Mouse (Mus musculus): ENCODE results near the gene Spock1. TPM values are rescaled to one million over a fixed set of nuclear protein-coding genes. Genes with fewer than 3 reads are reported as not detected.

Gene Spock1
- polyA plus RNA-seq (2016; fragmentation: Nextera tagmentation; extraction: Ambion mirVana), result 38.5 and 42.9 TPM in 2 replicates

- Histone ChIP-seq H3K27me3 (replicated peaks) (peaks cover 24% of the 10 kb centered on the region), H3K4me1 (peaks cover 7% of the 10 kb centered on the region), H3K9ac (peak within 1 kb of the TSS; percentile 65), H3K4me3 (peak within 1 kb of the TSS; percentile 53), H3K9me3 (no peaks in the 10 kb centered on the region), H3K27ac (no peak within 1 kb of the TSS), H3K4me2 (replicated peaks) (peak within 1 kb of the TSS; percentile 82), H3K36me3 (no peaks in the 10 kb centered on the region)
- WGBS, result 1% methylated on average over 32 of the region's 32 CpGs
- peak; percentile 66 for ATAC-seq (ENCODE audit: low FRiP score, low read depth)
Observed at GRCm38 (mm10) chr13:57908266-57908582, at the start of gene Spock1. TSS of gene Spock1 (minus strand) at chr13:57908332.

GRCm38 (mm10) chr13:57950091-57950490, 42.0 kb upstream of the Spock1 start:
- no peak overlapping the region for H3K9ac ChIP-seq
- H3K4me2 ChIP-seq (replicated peaks), result no peak overlapping the region
- 84% methylated on average over 12 of the region's 12 CpGs for WGBS
- H3K27ac ChIP-seq, result no peak overlapping the region
- H3K27me3 ChIP-seq (replicated peaks), result peaks cover 3% of the 10 kb centered on the region; the same call in 1 of the 2 replicates
- no peak for ATAC-seq (ENCODE audit: low FRiP score, low read depth)
- no peaks in the 10 kb centered on the region for H3K36me3 ChIP-seq
- no peaks in the 10 kb centered on the region for H3K9me3 ChIP-seq
- peaks cover 2% of the 10 kb centered on the region; the same call in 1 of the 2 replicates for H3K4me1 ChIP-seq
- H3K4me3 ChIP-seq, result no peak overlapping the region

GRCm38 (mm10) chr13:57949513-57949912, 41.4 kb upstream of the Spock1 start:
- H3K36me3 ChIP-seq, result no peaks in the 10 kb centered on the region
- no peak overlapping the region for H3K27ac ChIP-seq
- no peaks in the 10 kb centered on the region for H3K9me3 ChIP-seq
- WGBS, result 93% methylated on average over 4 of the region's 4 CpGs
- no peak overlapping the region for H3K4me3 ChIP-seq
- no peak overlapping the region for H3K9ac ChIP-seq
- H3K27me3 ChIP-seq (replicated peaks), result peaks cover 4% of the 10 kb centered on the region; the same call in 1 of the 2 replicates
- H3K4me1 ChIP-seq, result peaks cover 3% of the 10 kb centered on the region; the same call in 1 of the 2 replicates
- ATAC-seq (ENCODE audit: low FRiP score, low read depth), result no peak
- H3K4me2 ChIP-seq (replicated peaks), result no peak overlapping the region

- Histone ChIP-seq H3K9me3 (no peaks in the 10 kb centered on the region), H3K36me3 (no peaks in the 10 kb centered on the region), H3K27ac (no peak overlapping the region), H3K9ac (no peak overlapping the region), H3K4me1 (peaks cover 6% of the 10 kb centered on the region), H3K4me3 (no peak overlapping the region), H3K27me3 (replicated peaks) (peaks cover 16% of the 10 kb centered on the region), H3K4me2 (replicated peaks) (no peak overlapping the region)
- ATAC-seq (ENCODE audit: low FRiP score, low read depth), result no peak
- WGBS, result 56% methylated on average over 11 of the region's 11 CpGs
Observed at GRCm38 (mm10) chr13:57945197-57945596, 37.1 kb upstream of the Spock1 start.

GRCm38 (mm10) chr13:57944434-57944833, 36.3 kb upstream of the Spock1 start:
- H3K27ac ChIP-seq, result no peak overlapping the region
- ATAC-seq (ENCODE audit: low FRiP score, low read depth), result no peak
- H3K9me3 ChIP-seq, result no peaks in the 10 kb centered on the region
- no peak overlapping the region for H3K4me2 ChIP-seq (replicated peaks)
- no peaks in the 10 kb centered on the region for H3K36me3 ChIP-seq
- H3K27me3 ChIP-seq (replicated peaks), result peaks cover 16% of the 10 kb centered on the region
- 64% methylated on average over 5 of the region's 5 CpGs for WGBS
- peaks cover 6% of the 10 kb centered on the region for H3K4me1 ChIP-seq
- H3K9ac ChIP-seq, result no peak overlapping the region
- no peak overlapping the region for H3K4me3 ChIP-seq

GRCm38 (mm10) chr13:57943900-57944299, 35.8 kb upstream of the Spock1 start:
- Histone ChIP-seq H3K4me2 (replicated peaks) (no peak overlapping the region), H3K9me3 (no peaks in the 10 kb centered on the region), H3K36me3 (no peaks in the 10 kb centered on the region), H3K4me1 (peaks cover 6% of the 10 kb centered on the region), H3K9ac (no peak overlapping the region), H3K27me3 (replicated peaks) (peaks cover 20% of the 10 kb centered on the region; the same call in 1 of the 2 replicates), H3K4me3 (no peak overlapping the region), H3K27ac (no peak overlapping the region)
- no peak for ATAC-seq (ENCODE audit: low FRiP score, low read depth)

GRCm38 (mm10) chr13:57937463-57938229, 29.5 kb upstream of the Spock1 start:
- 0 out of 2 replicates have a peak, but pooled peaks cover 6% of the 10 kb centered on the region for H3K9me3 ChIP-seq
- peaks cover 11% of the 10 kb centered on the region; the same call in 1 of the 2 replicates for H3K27me3 ChIP-seq (replicated peaks)
- H3K4me1 ChIP-seq, result peaks cover 12% of the 10 kb centered on the region
- H3K27ac ChIP-seq, result no peak overlapping the region
- H3K4me2 ChIP-seq (replicated peaks), result no peak overlapping the region
- 84% methylated on average over 4 of the region's 4 CpGs for WGBS
- H3K9ac ChIP-seq, result no peak overlapping the region
- ATAC-seq (ENCODE audit: low FRiP score, low read depth), result no peak
- H3K36me3 ChIP-seq, result no peaks in the 10 kb centered on the region
- no peak overlapping the region for H3K4me3 ChIP-seq

GRCm38 (mm10) chr13:57931998-57932397, 23.9 kb upstream of the Spock1 start:
- Histone ChIP-seq H3K4me1 (peaks cover 21% of the 10 kb centered on the region), H3K4me3 (no peak overlapping the region), H3K9ac (no peak overlapping the region), H3K4me2 (replicated peaks) (no peak overlapping the region), H3K36me3 (no peaks in the 10 kb centered on the region), H3K9me3 (0 out of 2 replicates have a peak, but pooled peaks cover 6% of the 10 kb centered on the region), H3K27ac (no peak overlapping the region), H3K27me3 (replicated peaks) (no peaks in the 10 kb centered on the region; the same call in 1 of the 2 replicates)
- WGBS, result 78% methylated on average over 9 of the region's 9 CpGs
- ATAC-seq (ENCODE audit: low FRiP score, low read depth), result no peak

GRCm38 (mm10) chr13:57931376-57931775, 23.2 kb upstream of the Spock1 start:
- Histone ChIP-seq H3K27me3 (replicated peaks) (no peaks in the 10 kb centered on the region; the same call in 1 of the 2 replicates), H3K27ac (no peak overlapping the region), H3K9ac (no peak overlapping the region), H3K4me3 (no peak overlapping the region), H3K4me1 (peaks cover 21% of the 10 kb centered on the region), H3K36me3 (no peaks in the 10 kb centered on the region), H3K4me2 (replicated peaks) (no peak overlapping the region), H3K9me3 (0 out of 2 replicates have a peak, but pooled peaks cover 6% of the 10 kb centered on the region)
- no peak for ATAC-seq (ENCODE audit: low FRiP score, low read depth)
- 28% methylated on average over 3 of the region's 3 CpGs for WGBS

GRCm38 (mm10) chr13:57930720-57931119, 22.6 kb upstream of the Spock1 start:
- Histone ChIP-seq H3K4me1 (peaks cover 21% of the 10 kb centered on the region), H3K36me3 (no peaks in the 10 kb centered on the region), H3K4me2 (replicated peaks) (no peak overlapping the region), H3K4me3 (no peak overlapping the region), H3K9me3 (no peaks in the 10 kb centered on the region), H3K27me3 (replicated peaks) (no peaks in the 10 kb centered on the region), H3K27ac (no peak overlapping the region), H3K9ac (no peak overlapping the region)
- ATAC-seq (ENCODE audit: low FRiP score, low read depth), result peak; percentile 72
- WGBS, result 16% methylated on average over 5 of the region's 5 CpGs

GRCm38 (mm10) chr13:57930283-57930682, 22.2 kb upstream of the Spock1 start:
- ATAC-seq (ENCODE audit: low FRiP score, low read depth), result peak; percentile 61
- Histone ChIP-seq H3K4me1 (peaks cover 21% of the 10 kb centered on the region), H3K36me3 (no peaks in the 10 kb centered on the region), H3K4me3 (no peak overlapping the region), H3K27me3 (replicated peaks) (no peaks in the 10 kb centered on the region), H3K9me3 (no peaks in the 10 kb centered on the region), H3K4me2 (replicated peaks) (no peak overlapping the region), H3K9ac (no peak overlapping the region), H3K27ac (no peak overlapping the region)
- 12% methylated on average over 2 of the region's 2 CpGs for WGBS

- no peak overlapping the region for H3K9ac ChIP-seq
- no peak overlapping the region for H3K27ac ChIP-seq
- ATAC-seq (ENCODE audit: low FRiP score, low read depth), result no peak
- no peak overlapping the region for H3K4me3 ChIP-seq
- no peaks in the 10 kb centered on the region for H3K4me1 ChIP-seq
- H3K4me2 ChIP-seq (replicated peaks), result no peak overlapping the region
- WGBS, result 95% methylated on average over 4 of the region's 4 CpGs
- no peaks in the 10 kb centered on the region for H3K9me3 ChIP-seq
- H3K36me3 ChIP-seq, result no peaks in the 10 kb centered on the region
- H3K27me3 ChIP-seq (replicated peaks), result no peaks in the 10 kb centered on the region
Observed at GRCm38 (mm10) chr13:57919947-57920346, 11.8 kb upstream of the Spock1 start.

- no peak overlapping the region for H3K27ac ChIP-seq
- H3K27me3 ChIP-seq (replicated peaks), result peaks cover 19% of the 10 kb centered on the region
- H3K9ac ChIP-seq, result no peak overlapping the region
- no peaks in the 10 kb centered on the region for H3K36me3 ChIP-seq
- no peaks in the 10 kb centered on the region for H3K9me3 ChIP-seq
- ATAC-seq (ENCODE audit: low FRiP score, low read depth), result no peak
- no peak overlapping the region for H3K4me2 ChIP-seq (replicated peaks)
- no peak overlapping the region for H3K4me3 ChIP-seq
- peaks cover 7% of the 10 kb centered on the region for H3K4me1 ChIP-seq
- WGBS, result 87% methylated on average over 9 of the region's 9 CpGs
Observed at GRCm38 (mm10) chr13:57911171-57911570, 3.0 kb upstream of the Spock1 start.
